Mouse (Mus musculus) adrenal gland, adult 10 weeks (tissue): ENCODE results near the gene Med16. TPM values are rescaled to one million over a fixed set of nuclear protein-coding genes. Genes with fewer than 3 reads are reported as not detected.

ENCODE experiments used
- polyA plus RNA-seq: library from polyadenylated mRNA; stranded (reverse); fragments of 350-450 nt; fragmentation: Illumina TruSeq; extraction: RNeasy Lipid Tissue Mini Kit (QIAGEN cat#74804); gene quantifications from one replicate; pipeline ENCODE4 v1.2.3, GENCODE M21; 2014; ENCODE audit warnings: low read depth, low replicate concordance

Med16 gene
- polyA plus RNA-seq = not detected

DNA sequence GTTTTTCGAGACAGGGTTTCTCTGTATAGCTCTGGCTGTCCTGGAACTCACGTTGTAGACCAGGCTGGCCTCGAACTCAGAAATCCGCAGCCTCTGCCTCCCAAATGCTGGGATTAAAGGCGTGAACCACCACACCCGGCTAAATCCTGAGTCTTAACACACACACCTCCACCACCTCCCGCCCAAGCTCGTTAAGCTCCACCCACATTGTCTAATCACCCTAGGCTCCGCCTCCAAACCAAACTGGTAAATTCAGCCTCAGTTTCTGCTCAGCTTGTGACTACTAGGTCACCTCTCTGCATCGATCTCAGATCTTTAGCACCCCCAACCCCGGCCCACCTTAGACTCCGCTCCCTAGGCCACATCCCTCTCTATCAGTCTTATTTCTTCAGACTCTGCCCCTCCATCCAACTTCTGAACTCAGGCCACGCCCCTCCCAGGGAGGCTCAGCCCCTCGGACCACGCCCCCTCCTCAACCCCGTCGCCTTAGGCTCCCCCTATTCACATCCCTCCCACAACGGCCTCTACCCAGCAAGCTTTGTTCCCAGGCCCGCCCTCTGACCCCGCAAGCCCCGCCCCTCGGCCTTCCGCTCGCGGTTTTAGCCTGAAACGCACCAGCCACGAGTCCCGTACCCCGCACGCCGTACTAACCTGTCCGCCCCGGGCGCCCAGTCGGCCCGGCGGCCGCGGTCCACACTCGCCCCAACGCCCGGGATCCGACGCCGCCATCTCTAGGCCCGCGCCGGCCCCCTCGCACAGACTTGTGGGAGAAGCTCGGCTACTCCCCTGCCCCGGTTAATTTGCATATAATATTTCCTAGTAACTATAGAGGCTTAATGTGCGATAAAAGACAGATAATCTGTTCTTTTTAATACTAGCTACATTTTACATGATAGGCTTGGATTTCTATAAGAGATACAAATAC is at the start of gene Med16:
Med16 (minus strand) TSS at position 757 of the 925 bp plus-strand sequence.

DNA sequence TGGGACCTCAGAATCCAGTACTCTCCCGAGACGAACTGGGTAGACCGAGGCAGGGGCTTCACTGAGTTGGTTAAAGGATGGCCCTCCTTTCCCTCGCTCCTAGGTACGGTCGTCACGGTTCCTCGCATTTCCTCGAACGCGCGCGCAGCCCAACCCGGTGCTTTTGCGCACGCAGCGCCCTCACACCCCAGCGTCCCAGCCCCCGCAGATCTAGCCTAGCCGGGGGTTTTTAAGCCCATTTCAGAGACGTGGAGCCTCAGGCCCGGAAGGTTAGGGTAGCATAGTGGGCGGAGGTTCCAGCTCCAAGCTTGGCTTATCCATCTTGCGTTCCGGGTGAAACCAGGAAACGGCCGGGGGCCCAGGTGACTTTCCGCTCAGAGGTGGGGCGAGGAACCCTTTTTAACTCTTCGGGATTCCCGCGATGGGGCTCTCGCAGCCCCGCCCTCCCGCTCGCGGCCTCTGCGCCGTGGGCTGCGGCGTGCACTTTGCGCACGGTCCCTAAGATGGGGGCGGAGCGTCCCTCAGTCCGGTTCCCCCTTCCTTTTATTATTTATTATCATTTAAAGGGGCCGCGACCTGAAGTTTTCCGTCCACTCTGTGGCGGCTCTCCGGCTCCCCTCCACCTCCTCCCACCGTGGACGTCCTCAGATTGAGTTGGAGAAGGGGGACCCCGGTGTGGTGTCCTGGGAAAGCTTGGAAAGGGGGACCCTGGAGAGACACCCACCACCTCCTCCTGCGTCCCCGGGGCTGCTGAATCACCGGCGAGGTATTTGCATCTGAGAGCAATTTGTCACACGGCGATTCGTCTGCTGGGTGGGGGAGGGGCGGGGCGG is 18.0 kb upstream of the Med16 start, which contains the start of gene Arid3a:
Arid3a (plus strand) TSS at position 553 of the 833 bp plus-strand sequence.

DNA sequence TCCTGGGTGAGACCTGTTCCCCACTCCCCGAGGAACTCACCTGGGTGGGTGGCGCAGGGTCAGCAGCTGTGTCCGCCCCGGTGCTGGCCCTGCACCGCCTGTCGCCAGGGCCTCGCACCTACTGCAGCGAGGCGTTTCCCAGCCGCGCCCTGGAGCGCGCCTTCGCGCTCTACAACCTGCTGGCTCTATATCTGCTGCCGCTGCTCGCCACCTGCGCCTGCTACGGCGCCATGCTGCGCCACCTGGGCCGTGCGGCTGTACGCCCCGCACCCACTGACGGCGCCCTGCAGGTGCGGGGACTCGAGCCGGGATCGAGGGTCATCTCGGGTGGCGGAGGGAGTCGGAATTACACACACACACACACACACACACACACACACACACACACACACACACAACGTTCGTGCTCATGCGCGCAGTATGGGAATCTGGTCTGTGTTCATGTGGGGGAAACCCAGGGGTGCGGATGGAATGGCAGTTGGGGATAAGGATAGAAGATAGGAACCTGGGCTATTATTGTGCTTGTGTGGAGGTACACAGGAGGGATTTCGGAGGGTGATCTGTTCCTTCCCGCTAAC is 12.3 kb upstream of the Med16 start, which contains the start of gene R3hdm4:
R3hdm4 (minus strand) TSS at position 251 of the 578 bp plus-strand sequence.

DNA sequence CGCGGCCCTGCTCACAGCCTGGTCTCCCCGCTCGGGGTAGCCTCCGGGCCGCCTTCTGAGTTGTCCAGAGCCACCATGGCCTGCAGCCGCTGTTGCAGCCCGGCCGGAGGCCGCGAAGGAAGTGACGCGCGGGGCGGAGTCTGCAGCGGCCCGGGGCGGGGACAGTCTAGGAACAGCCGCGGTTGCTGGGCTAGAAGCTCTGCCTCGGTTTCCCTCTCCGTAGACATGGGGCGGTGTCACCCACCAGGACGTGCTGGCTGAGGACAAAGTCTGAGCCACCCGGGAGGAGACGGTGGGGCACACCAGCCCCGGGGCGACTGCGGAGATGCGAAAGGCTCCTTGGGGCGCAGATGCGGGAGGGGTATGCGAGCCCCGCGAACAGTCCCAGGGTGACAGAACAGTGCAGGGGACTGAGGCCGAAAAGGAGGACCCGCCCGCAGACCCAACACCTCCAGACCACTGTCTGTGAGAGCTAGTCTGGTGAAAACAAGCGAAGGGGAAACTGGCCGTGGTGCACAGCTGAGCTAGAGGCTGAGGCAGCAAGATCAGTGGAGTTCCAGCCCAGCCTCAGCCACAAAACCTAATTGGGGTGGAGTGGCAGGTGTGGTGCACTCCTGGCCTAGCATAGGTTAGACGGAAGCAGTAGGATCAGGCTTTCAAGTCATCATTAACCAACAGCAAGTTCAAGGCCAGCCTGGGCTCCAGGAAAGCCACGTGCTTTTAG is 8.2 kb upstream of the Med16 start, which contains the start of gene Kiss1r:
Kiss1r (plus strand) TSS at position 164 of the 724 bp plus-strand sequence.

DNA sequence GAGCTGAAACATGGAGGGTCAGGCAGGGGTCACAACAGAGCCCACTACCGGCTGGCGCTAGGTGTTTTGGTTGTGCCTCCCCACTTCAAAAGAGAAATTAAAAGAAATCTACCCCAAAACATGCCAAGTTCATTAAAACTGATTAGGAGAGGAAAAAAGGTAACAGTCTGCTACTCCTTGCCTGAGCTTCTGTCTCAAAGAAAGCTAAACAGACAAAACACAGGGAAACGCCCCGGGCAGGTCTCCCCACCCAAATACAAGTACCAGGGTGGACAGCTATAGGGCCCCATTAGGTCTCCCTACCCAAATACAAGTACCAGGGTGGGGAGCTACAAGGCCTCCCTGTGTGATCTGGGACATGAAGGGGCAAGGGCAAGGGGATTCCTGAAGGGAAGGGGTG is 1.8 kb upstream of the Med16 start, which contains the start of gene Gm26602:
Gm26602 (plus strand) TSS at position 301 of the 400 bp plus-strand sequence.

DNA sequence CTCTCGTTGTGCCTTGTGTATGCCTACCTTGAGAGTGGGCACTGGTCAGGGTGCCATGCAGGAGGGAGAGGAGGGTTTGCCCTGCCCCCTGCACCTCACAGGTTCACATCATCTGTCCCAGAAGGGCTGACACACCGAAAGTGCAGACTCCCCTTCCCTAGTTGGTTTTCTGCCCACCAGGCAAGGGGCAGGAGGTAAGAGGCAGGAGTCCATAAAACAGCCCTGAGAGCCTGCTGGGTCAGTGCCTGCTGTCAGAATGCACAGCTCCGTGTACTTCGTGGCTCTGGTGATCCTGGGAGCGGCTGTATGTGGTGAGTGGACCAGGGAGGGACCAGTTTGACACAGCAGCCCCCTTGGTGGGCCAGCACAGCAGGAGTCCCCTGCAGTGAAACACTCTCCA is 18.1 kb downstream of the Med16 start, which contains the start of gene Cfd:
Cfd (plus strand) TSS at position 184 of the 400 bp plus-strand sequence.

DNA sequence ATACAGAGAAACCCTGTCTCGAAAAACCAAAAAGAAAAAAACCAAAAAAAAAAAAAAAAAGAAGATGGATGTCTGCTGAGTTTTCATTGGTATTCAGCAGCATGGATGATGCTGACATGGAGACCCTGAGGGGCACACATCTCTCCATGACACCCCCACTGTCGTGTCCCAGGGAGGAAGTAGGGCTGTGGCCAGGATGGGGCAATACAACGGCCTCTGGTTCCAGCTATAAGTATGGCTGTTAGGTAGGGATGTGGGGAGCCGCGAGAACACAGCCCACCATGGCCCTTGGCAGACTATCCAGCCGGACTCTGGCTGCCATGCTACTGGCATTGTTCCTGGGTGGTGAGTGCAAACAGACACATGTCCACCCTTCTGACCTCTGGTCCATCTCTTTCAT is 22.7 kb downstream of the Med16 start, which contains the start of gene Elane:
Elane (plus strand) TSS at position 194 of the 400 bp plus-strand sequence.

DNA sequence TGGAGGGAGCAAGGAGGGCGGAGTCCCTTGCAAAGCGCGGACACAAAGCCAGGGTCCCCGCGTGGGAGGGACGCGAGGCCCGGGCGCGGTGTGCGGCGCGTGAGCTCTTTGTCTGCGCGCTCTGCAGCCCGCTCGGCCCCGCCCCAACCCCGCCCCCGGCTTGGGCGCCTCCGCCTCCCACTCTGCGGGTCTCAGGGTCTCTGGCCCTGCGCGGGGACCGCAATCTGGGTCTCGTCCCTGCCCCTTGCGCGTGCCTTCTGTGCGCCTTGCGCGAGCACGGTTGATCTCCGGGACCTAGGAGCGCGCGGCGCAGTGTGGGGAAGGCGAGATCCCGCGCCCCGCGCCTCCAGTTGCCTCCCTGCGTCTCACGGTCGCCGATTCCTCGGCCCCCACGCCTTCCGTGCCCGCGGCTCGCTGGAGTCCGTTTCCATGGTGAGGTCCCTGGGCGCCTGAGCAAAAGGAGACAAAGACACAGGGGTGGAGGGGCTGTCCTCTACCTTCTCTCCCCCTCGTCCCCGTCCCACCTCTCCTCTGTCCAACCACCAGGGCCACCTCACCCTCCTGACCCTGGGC is 34.3 kb downstream of the Med16 start, which contains the start of the genes Prtn3 and Plppr3:
Prtn3 (plus strand) TSS at position 187 of the 573 bp plus-strand sequence.
Plppr3 (minus strand) TSS at position 345 of the 573 bp plus-strand sequence.

DNA sequence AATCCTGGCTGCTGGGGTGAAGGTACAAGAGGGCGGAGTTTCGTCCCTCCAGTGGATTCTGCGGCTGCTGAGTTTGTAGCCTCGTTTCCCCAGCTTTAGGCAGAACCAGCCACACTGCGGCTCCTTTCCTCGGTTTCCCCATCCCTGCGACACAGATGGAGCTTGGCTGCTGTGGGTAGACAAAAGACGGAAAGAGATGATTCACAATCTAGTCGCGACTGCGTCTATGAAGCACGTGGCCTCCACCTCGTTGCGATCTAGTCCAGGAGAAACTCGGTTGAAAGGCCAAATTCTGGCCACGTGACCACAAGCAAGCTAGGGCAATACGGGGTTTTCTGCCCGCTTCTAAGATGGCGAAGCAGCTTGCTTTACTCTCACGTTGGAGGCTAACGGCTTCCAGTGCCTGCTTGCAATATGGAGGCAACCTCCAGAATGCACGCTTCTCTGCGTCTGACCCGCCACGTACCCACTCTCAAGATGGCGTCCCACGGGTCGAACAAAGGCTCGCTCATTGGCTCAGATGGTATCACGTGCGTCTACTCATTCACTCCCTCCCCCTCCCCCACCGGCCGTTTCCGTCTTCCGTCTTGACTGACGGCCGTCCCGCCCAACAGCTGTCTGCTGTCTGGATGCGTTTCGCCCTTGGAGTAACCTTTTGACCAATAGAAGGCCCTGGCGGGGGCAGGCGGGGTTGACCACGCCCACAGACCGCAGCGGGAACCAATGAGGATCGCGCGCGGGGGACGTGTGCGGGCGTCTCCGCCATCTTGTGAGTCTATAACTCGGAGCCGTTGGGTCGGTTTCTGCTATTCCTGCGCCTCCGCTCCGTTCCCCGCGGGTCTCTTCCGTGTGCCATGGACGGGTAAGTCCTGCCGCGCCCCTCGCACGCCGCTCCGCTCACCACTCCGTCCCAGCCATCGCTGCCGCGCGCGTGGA is 54.6 kb downstream of the Med16 start, which contains the start of gene Ptbp1:
Ptbp1 (plus strand) TSS at position 568 of the 936 bp plus-strand sequence.

Other genes with a start within 250 kb of the Med16 start
- gene Madcam1, start 244.4 kb downstream of the Med16 start, polyA plus RNA-seq = not detected
- not detected for gene Tpgs1, start 239.6 kb downstream of the Med16 start, polyA plus RNA-seq
- not detected for gene Cdc34, start 226.7 kb downstream of the Med16 start, polyA plus RNA-seq
- not detected for gene Gzmm, start 219.9 kb downstream of the Med16 start, polyA plus RNA-seq
- gene Bsg, start 204.4 kb downstream of the Med16 start, polyA plus RNA-seq = 289 TPM
- not detected for gene Hcn2, start 192.3 kb downstream of the Med16 start, polyA plus RNA-seq
- gene Polrmt, start 162.3 kb downstream of the Med16 start, polyA plus RNA-seq = not detected
- not detected for gene Fgf22, start 153.8 kb downstream of the Med16 start, polyA plus RNA-seq
- gene Rnf126, start 142.0 kb downstream of the Med16 start, polyA plus RNA-seq = 0.58 TPM
- 6.9 TPM for gene Fstl3, start 131.7 kb downstream of the Med16 start, polyA plus RNA-seq
- gene Prss57, start 118.0 kb downstream of the Med16 start, polyA plus RNA-seq = not detected
- 0.93 TPM for gene Palm, start 115.4 kb downstream of the Med16 start, polyA plus RNA-seq
- gene Misp, start 87.9 kb downstream of the Med16 start, polyA plus RNA-seq = not detected
- 69.8 TPM for gene Ptbp1, start 54.5 kb downstream of the Med16 start, polyA plus RNA-seq
- gene Prtn3, start 34.4 kb downstream of the Med16 start, polyA plus RNA-seq = not detected
- not detected for gene Plppr3, start 34.3 kb downstream of the Med16 start, polyA plus RNA-seq
- not detected for gene Elane, start 22.7 kb downstream of the Med16 start, polyA plus RNA-seq
- gene Cfd, start 18.1 kb downstream of the Med16 start, polyA plus RNA-seq = 14.9 TPM
- not detected for gene Gm26602, start 1.9 kb upstream of the Med16 start, polyA plus RNA-seq
- not detected for gene Kiss1r, start 8.0 kb upstream of the Med16 start, polyA plus RNA-seq
- gene R3hdm4, start 12.3 kb upstream of the Med16 start, polyA plus RNA-seq = 8.8 TPM
- 1.9 TPM for gene Arid3a, start 18.1 kb upstream of the Med16 start, polyA plus RNA-seq
- gene Wdr18, start 51.2 kb upstream of the Med16 start, polyA plus RNA-seq = 1.2 TPM
- gene Grin3b, start 61.8 kb upstream of the Med16 start, polyA plus RNA-seq = not detected
- 0.64 TPM for gene Tmem259, start 75.4 kb upstream of the Med16 start, polyA plus RNA-seq
- gene Cnn2, start 79.7 kb upstream of the Med16 start, polyA plus RNA-seq = 4.3 TPM
- 0.58 TPM for gene Abca7, start 87.6 kb upstream of the Med16 start, polyA plus RNA-seq
- not detected for gene Arhgap45, start 107.7 kb upstream of the Med16 start, polyA plus RNA-seq
- gene Polr2e, start 130.9 kb upstream of the Med16 start, polyA plus RNA-seq = 0.64 TPM
- 76.0 TPM for gene Gpx4, start 138.2 kb upstream of the Med16 start, polyA plus RNA-seq
- gene Sbno2, start 196.6 kb upstream of the Med16 start, polyA plus RNA-seq = 1.3 TPM
- gene Stk11, start 206.9 kb upstream of the Med16 start, polyA plus RNA-seq = 8.0 TPM
- 0.70 TPM for gene Atp5d, start 229.7 kb upstream of the Med16 start, polyA plus RNA-seq
- gene Cbarp, start 231.9 kb upstream of the Med16 start, polyA plus RNA-seq = 1.5 TPM
- gene Midn, start 239.3 kb upstream of the Med16 start, polyA plus RNA-seq = 7.6 TPM